Mouse (Mus musculus): ENCODE measurements around the gene Gm10309. TPM values are rescaled to one million over a fixed set of nuclear protein-coding genes. Genes with fewer than 3 reads are reported as not detected.

The Gm10309 gene
- polyA plus RNA-seq, 1 experiment from 2014 or later: not detected

DNA sequence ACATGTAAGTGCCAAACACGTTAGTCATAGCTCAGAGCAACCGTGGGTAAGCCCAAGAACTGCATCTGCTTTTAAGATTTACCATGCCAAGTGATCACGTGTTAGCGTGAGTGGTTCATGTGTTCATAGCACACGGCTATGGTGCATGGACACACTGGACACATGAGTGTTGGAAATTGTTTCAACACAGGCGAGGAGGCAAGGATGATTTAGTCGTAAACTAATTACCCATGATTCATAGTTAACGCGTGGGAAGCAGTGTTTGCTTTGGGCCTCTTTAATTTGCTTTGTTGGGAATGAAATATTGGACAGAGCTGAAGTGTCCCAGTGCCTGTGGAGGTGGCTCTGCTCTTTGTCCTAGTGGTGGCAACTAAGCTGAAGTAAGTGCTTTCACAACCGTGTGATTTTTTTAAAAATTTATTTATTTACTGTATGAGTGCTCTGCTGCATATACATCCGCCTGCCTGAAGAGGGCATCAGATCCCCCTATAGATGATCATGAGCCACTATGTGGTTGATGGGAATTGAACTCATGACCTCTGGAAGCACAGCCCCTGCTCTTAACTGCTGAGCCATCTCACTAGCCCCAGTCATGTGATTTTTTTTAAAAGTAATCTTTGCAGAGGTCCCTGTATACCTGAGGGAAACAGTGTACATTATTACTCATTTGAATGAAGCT, 46.6 kb downstream of the Gm10309 start:
- H3K36me3 ChIP-seq (ENCODE audit: control insufficient read depth, insufficient read depth): no peaks in the 10 kb centered on the region
- H3K4me3 ChIP-seq (ENCODE audit: low read depth, low read length): no peak overlapping the region
- WGBS: 56% methylated on average over 11 of the region's 11 CpGs
- H3K9ac ChIP-seq (ENCODE audit: low read depth, low read length): no peak overlapping the region
- H3K4me1 ChIP-seq (replicated peaks; ENCODE audit: control insufficient read depth, insufficient read depth, low read length): no peaks in the 10 kb centered on the region
- no peak overlapping the region for H3K4me2 ChIP-seq (replicated peaks; ENCODE audit: low read depth)
- ATAC-seq: peak; percentile 71
- H3K27ac ChIP-seq (ENCODE audit: low read depth, low read length): no peak overlapping the region
- peak; percentile 59 for TF ChIP-seq CTCF (IDR thresholded peaks at IDR 0.05; ENCODE audit: low read depth)
- H3K27me3 ChIP-seq (replicated peaks; ENCODE audit: control insufficient read depth, insufficient read depth, low read length): no peaks in the 10 kb centered on the region
- H3K9me3 ChIP-seq (ENCODE audit: control insufficient read depth): no peaks in the 10 kb centered on the region

DNA sequence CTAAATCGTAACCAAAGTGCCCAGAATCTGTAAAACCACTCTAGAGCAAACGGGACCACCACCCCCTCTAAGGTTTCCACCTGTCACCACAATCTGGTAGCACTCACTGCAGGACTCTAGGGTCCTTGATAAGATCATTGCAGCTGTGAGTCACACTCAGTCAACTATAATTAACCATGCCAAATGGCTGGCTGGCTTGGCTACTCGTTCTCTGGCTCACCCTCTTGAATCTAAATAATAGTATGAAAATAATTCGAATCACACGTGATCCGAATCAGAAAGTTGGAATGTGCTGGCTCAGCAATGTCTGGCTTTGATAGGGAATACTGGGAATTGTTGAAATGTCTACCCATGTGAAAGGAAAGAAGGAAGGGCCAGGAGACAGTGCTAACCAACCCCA, 48.5 kb downstream of the Gm10309 start:
- H3K4me2 ChIP-seq (replicated peaks; ENCODE audit: low read depth): no peak overlapping the region
- no peaks in the 10 kb centered on the region for H3K27me3 ChIP-seq (replicated peaks; ENCODE audit: control insufficient read depth, insufficient read depth, low read length)
- no peak for ATAC-seq
- H3K4me1 ChIP-seq (replicated peaks; ENCODE audit: control insufficient read depth, insufficient read depth, low read length): no peaks in the 10 kb centered on the region
- H3K9me3 ChIP-seq (ENCODE audit: control insufficient read depth): no peaks in the 10 kb centered on the region
- H3K4me3 ChIP-seq (ENCODE audit: low read depth, low read length): no peak overlapping the region
- H3K27ac ChIP-seq (ENCODE audit: low read depth, low read length): no peak overlapping the region
- H3K36me3 ChIP-seq (ENCODE audit: control insufficient read depth, insufficient read depth): no peaks in the 10 kb centered on the region
- WGBS: 78% methylated on average over 6 of the region's 6 CpGs
- TF ChIP-seq CTCF (IDR thresholded peaks at IDR 0.05; ENCODE audit: low read depth): no peak
- no peak overlapping the region for H3K9ac ChIP-seq (ENCODE audit: low read depth, low read length)

DNA sequence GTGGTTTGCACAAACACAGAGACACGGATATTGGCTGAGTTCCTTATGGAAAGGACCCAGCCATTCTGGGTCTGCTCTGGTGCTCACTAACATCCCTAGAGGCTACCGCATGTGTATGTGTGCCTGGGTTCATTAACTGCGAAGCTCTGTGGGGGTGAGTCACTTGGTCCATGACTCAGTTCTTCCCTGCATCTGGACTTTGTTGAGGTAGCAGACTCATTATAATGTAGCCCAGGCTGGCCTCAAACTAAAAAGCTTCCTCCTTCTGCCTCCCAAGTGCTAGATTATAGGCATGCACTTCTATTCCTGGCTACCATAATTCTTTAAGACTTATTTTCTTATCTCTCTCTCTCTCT, 50.7 kb downstream of the Gm10309 start:
- peak overlapping the region; percentile 21; the same call in 1 of the 2 replicates for H3K4me2 ChIP-seq (replicated peaks; ENCODE audit: low read depth)
- H3K9ac ChIP-seq (ENCODE audit: low read depth, low read length): no peak overlapping the region
- H3K36me3 ChIP-seq (ENCODE audit: control insufficient read depth, insufficient read depth): no peaks in the 10 kb centered on the region
- no peak overlapping the region for H3K4me3 ChIP-seq (ENCODE audit: low read depth, low read length)
- no peaks in the 10 kb centered on the region for H3K4me1 ChIP-seq (replicated peaks; ENCODE audit: control insufficient read depth, insufficient read depth, low read length)
- 0 out of 2 replicates have a peak overlapping the region, but pooled peaks have one; percentile 1 for H3K27ac ChIP-seq (ENCODE audit: low read depth, low read length)
- no peak for TF ChIP-seq CTCF (IDR thresholded peaks at IDR 0.05; ENCODE audit: low read depth)
- 63% methylated on average over 3 of the region's 3 CpGs for WGBS
- ATAC-seq: no peak
- no peaks in the 10 kb centered on the region for H3K27me3 ChIP-seq (replicated peaks; ENCODE audit: control insufficient read depth, insufficient read depth, low read length)
- H3K9me3 ChIP-seq (ENCODE audit: control insufficient read depth): no peaks in the 10 kb centered on the region

DNA sequence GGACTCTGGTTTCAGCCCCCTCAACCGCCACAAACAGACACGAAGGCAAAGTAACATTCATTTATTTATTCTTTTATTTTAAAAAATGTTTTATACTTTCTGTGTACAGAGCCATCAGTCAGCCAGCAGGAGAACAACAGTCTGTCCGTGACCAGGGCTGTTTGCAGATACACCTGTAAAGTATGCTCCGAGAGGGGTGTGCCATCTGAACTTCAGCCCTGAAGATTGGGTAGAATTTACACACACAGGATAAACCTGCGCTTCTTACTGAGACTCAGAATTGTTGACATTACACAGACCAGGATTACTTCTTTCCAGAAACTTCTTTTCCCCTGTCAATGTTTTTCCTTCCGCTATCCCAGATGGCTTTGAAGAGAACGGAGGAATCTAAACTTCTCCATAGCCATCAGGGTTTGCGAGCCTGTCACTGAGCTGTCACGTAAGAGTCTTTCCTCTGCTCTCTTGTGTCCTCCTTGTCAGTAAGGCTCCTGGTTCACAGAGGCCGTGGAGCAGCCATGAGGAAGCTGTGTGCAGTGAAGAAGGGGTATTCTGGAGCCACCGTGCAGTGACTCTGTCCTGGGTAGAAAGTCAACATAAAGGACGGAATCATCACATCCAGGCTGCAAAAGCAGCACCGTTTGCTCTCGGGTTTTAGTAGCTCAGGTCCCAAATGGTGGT, 51.2 kb downstream of the Gm10309 start:
- WGBS: 40% methylated on average over 14 of the region's 14 CpGs
- Histone ChIP-seq H3K27ac (ENCODE audit: low read depth, low read length) (0 out of 2 replicates have a peak overlapping the region, but pooled peaks have one; percentile 1), H3K9me3 (ENCODE audit: control insufficient read depth) (no peaks in the 10 kb centered on the region), H3K9ac (ENCODE audit: low read depth, low read length) (no peak overlapping the region), H3K27me3 (replicated peaks; ENCODE audit: control insufficient read depth, insufficient read depth, low read length) (no peaks in the 10 kb centered on the region), H3K4me1 (replicated peaks; ENCODE audit: control insufficient read depth, insufficient read depth, low read length) (no peaks in the 10 kb centered on the region), H3K36me3 (ENCODE audit: control insufficient read depth, insufficient read depth) (no peaks in the 10 kb centered on the region), H3K4me2 (replicated peaks; ENCODE audit: low read depth) (peak overlapping the region; percentile 21), H3K4me3 (ENCODE audit: low read depth, low read length) (no peak overlapping the region)
- no peak for TF ChIP-seq CTCF (IDR thresholded peaks at IDR 0.05; ENCODE audit: low read depth)
- ATAC-seq: peak; percentile 57; the same call in 1 of the 2 replicates

DNA sequence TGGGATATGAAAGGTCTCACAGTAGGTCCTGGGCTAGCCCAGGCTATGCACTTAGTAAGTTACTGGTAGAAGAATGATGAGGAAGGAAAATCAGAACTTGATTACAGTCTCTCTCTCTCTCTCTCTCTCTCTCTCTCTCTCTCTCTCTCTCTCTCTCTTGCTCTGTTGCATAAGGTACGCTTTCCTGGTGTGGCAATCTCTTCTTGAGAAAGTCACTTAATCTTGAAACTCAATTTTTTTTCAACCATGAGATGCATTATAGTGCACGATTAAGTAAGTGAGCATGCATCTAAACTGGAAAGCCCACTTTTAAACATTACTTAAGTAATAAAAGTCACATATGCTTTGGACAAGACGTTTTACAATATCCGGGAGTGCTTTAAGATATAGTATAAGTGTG, 52.1 kb downstream of the Gm10309 start:
- H3K9ac ChIP-seq (ENCODE audit: low read depth, low read length): no peak overlapping the region
- no peak for ATAC-seq
- no peak overlapping the region for H3K27ac ChIP-seq (ENCODE audit: low read depth, low read length)
- 60% methylated on average over 4 of the region's 4 CpGs for WGBS
- H3K4me2 ChIP-seq (replicated peaks; ENCODE audit: low read depth): no peak overlapping the region
- no peak overlapping the region for H3K4me3 ChIP-seq (ENCODE audit: low read depth, low read length)
- no peaks in the 10 kb centered on the region for H3K4me1 ChIP-seq (replicated peaks; ENCODE audit: control insufficient read depth, insufficient read depth, low read length)
- TF ChIP-seq CTCF (IDR thresholded peaks at IDR 0.05; ENCODE audit: low read depth): no peak
- no peaks in the 10 kb centered on the region for H3K27me3 ChIP-seq (replicated peaks; ENCODE audit: control insufficient read depth, insufficient read depth, low read length)
- H3K36me3 ChIP-seq (ENCODE audit: control insufficient read depth, insufficient read depth): no peaks in the 10 kb centered on the region
- H3K9me3 ChIP-seq (ENCODE audit: control insufficient read depth): no peaks in the 10 kb centered on the region

Other genes starting within 250 kb of the Gm10309 start
- gene Epas1, start 248.5 kb upstream of the Gm10309 start, polyA plus RNA-seq (2015; fragmentation: Nextera tagmentation; extraction: Ambion mirVana): 7.4 and 8.7 TPM in 2 replicates

Data from intestine, postnatal 0 days (tissue).